Mouse (Mus musculus) lung, adult 2 months (tissue): Measurements from ENCODE around the gene Glud1.

Experiments used
- CTCF ChIP-seq: fragments of 200-500 bp; IDR thresholded peaks from 2 replicates; pipeline ENCODE4 v1.5.1; 2011; ENCODE audit warnings: mild to moderate bottlenecking, low read length, control low read depth; ENCODE audit not compliant: insufficient read depth
- POLR2A ChIP-seq: fragments of 200-500 bp; IDR thresholded peaks from 2 replicates; pipeline ENCODE4 v1.6.1; 2011; ENCODE audit warnings: low read depth, mild to moderate bottlenecking, control low read depth, low read length, borderline replicate concordance; ENCODE audit errors: extremely low read depth

DNA sequence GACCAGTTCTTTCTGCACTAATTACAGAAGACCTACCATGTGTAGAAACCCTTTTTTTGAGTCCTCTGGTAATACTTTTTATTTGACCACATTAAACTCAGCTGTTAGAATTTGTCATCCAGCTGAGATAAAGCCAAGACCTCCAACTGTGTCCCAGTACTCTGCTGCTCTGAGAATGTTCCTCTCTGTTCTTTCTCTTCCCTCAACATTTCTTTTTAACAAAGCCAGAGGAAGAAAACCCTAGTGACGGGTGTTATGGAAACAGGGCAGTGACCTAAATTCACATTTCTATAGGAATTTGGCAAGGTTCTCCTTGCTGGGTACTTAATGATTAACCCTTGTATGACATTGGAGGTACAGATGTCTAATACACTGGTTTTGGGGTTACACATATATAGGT is 28.9 kb downstream of the Glud1 start:
- TF ChIP-seq CTCF (no peak), POLR2A (no peak)
